Mouse (Mus musculus) intestine, embryonic 14.5 days (tissue): Measurements from ENCODE around the gene Arid3b. TPM values are rescaled to one million over a fixed set of nuclear protein-coding genes. Genes with fewer than 3 reads are reported as not detected.
"Not testable (repeated sequence)": the region's sequence is repeated elsewhere in the genome, so short reads cannot be mapped to it uniquely, and the experiment has no call there.

ENCODE experiments used
- ATAC-seq: fragments of 200-750 bp; cut with Nextera tagmentation; replicated peaks from 2 replicates; pipeline ENCODE4 v1.8.0; 2017; ENCODE audit warnings: low read depth, moderate number of reproducible peaks, moderate TSS enrichment, moderate library complexity; ENCODE audit not compliant: low FRiP score, low TSS enrichment
- DNase-seq: peaks from one replicate; pipeline ENCODE4 v3.0.0-alpha.2; 2018; ENCODE audit warnings: low spot score
- H3K27ac ChIP-seq: fragments of 300-500 bp; sonication (generic); 2 replicates; pipeline ENCODE4 v1.5.1; 2014; ENCODE audit warnings: low read depth, mild to moderate bottlenecking, control low read depth
- H3K27me3 ChIP-seq: fragments of 300-500 bp; sonication (generic); replicated peaks from 2 replicates; pipeline ENCODE4 v1.6.1; 2014; ENCODE audit warnings: low read length, control low read depth; ENCODE audit not compliant: control insufficient read depth, insufficient read depth
- H3K36me3 ChIP-seq: fragments of 300-500 bp; sonication (generic); 2 replicates; pipeline ENCODE4 v1.6.1; 2014; ENCODE audit warnings: low read length, control low read depth; ENCODE audit not compliant: control insufficient read depth, insufficient read depth
- H3K4me1 ChIP-seq: fragments of 300-500 bp; sonication (generic); replicated peaks from 2 replicates; pipeline ENCODE4 v1.6.1; 2014; ENCODE audit warnings: low read length, control low read depth, mixed read lengths; ENCODE audit not compliant: control insufficient read depth, insufficient read depth
- H3K4me2 ChIP-seq: fragments of 300-500 bp; sonication (generic); 2 replicates; pipeline ENCODE4 v1.6.1; 2014; ENCODE audit warnings: low read length
- H3K4me3 ChIP-seq: fragments of 300-500 bp; sonication (generic); 2 replicates; pipeline ENCODE4 v1.5.1; 2014; ENCODE audit warnings: low read depth, low read length, control low read depth, mixed read lengths
- H3K9ac ChIP-seq: fragments of 300-500 bp; sonication (generic); 2 replicates; pipeline ENCODE4 v1.6.1; 2014; ENCODE audit warnings: mild to moderate bottlenecking, low read length
- H3K9me3 ChIP-seq: fragments of 300-500 bp; sonication (generic); 2 replicates; pipeline ENCODE4 v1.6.1; 2016; ENCODE audit warnings: low read length, control low read depth; ENCODE audit not compliant: control insufficient read depth
- WGBS: fragments of 180-500 bp; shearing (Covaris S2); extraction: QIAGEN DNeasy Blood & Tissue Kit; methylation state at CpG from one replicate; pipeline ENCODE4 v1.1.7; 2014; 5-methylcytosine and 5-hydroxymethylcytosine counted together
- polyA plus RNA-seq: library from polyadenylated mRNA; unstranded; fragments of >200 nt; fragmentation: Nextera tagmentation; extraction: Ambion mirVana; gene quantifications from 2 replicates; pipeline ENCODE4 v1.2.1, GENCODE M21; 2014

Arid3b gene
- 7.3 and 8.4 TPM in 2 replicates for polyA plus RNA-seq

GRCm38 (mm10) chr9:57836581-57837170 is at the start of gene Arid3b:
Gene Arid3b, minus strand, starts transcription at chr9:57836793.
- peaks cover 25% of the 10 kb centered on the region; the same call in 1 of the 2 replicates for H3K27me3 ChIP-seq

DNA sequence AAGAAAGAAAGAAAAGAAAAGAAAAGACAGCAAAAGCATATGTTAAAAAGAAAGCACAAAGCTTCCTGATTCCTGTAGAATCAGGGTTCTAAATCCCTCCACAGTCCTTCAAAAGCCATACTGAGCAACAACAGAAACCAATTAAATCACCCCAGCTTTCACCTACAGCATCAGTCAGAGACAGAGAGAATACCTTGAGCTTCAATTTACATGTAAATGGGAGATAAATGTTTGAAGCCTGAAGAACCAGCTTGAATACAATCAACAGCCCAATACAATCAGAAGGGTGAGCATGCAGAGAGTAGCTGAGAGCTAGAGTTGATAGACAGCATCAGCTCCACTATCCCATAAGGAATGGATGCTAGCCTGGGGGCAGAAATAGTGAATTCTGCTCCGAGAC is 46.8 kb upstream of the Arid3b start:
- Histone ChIP-seq H3K9me3 (no peaks in the 10 kb centered on the region), H3K27ac (no peak overlapping the region), H3K4me3 (no peak overlapping the region), H3K4me1 (no peaks in the 10 kb centered on the region), H3K27me3 (no peaks in the 10 kb centered on the region), H3K4me2 (no peak overlapping the region), H3K9ac (no peak overlapping the region), H3K36me3 (no peaks in the 10 kb centered on the region)
- 76% methylated on average over 1 of the region's 1 CpGs for WGBS
- ATAC-seq (no peak), DNase-seq (no peak)

More at GRCm38 (mm10) chr9:57836581-57837170, at the start of gene Arid3b:
- peak; percentile 91 for DNase-seq
- peak; percentile 100 for ATAC-seq
- H3K4me1 ChIP-seq = peaks cover 12% of the 10 kb centered on the region
- H3K4me3 ChIP-seq = peak within 1 kb of the TSS; percentile 77
- H3K9me3 ChIP-seq = no peaks in the 10 kb centered on the region
- no peaks in the 10 kb centered on the region for H3K36me3 ChIP-seq
- WGBS = under 1% methylated on average over 44 of the region's 45 CpGs
- H3K4me2 ChIP-seq = peak within 1 kb of the TSS; percentile 66
- no peak within 1 kb of the TSS for H3K27ac ChIP-seq
- H3K9ac ChIP-seq = peak within 1 kb of the TSS; percentile 58

DNA sequence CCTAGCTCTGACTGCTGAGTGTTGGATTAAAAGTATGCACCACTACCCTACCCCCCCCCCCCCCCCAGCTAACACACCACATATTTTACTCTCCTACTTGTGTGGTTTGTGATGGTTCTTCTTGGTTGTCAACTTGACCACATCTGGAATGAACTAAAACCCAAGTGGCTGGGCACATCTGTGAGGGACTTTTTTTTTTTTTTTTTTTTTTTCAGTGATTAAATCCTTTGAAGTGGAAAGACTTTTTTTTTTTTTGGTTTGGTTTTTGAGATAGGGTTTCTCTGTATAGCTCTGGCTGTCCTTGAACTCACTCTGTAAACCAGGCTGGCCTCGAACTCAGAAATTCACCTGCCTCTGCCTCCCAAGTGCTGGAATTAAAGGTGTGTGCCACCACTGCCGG is 45.2 kb upstream of the Arid3b start:
- H3K4me2 ChIP-seq, DNase-seq, H3K27me3 ChIP-seq, H3K9ac ChIP-seq, H3K36me3 ChIP-seq, ATAC-seq, H3K4me1 ChIP-seq, H3K4me3 ChIP-seq, H3K9me3 ChIP-seq, H3K27ac ChIP-seq: not testable (repeated sequence)
- WGBS = 93% methylated on average over 2 of the region's 2 CpGs

GRCm38 (mm10) chr9:57880278-57880677 is 43.7 kb upstream of the Arid3b start:
- H3K9me3 ChIP-seq = no peaks in the 10 kb centered on the region
- no peaks in the 10 kb centered on the region for H3K27me3 ChIP-seq
- ATAC-seq (no peak), DNase-seq (no peak)
- H3K27ac ChIP-seq = no peak overlapping the region
- H3K4me3 ChIP-seq = no peak overlapping the region
- H3K36me3 ChIP-seq = no peaks in the 10 kb centered on the region
- H3K9ac ChIP-seq = no peak overlapping the region
- H3K4me1 ChIP-seq = no peaks in the 10 kb centered on the region
- 30% methylated on average over 4 of the region's 4 CpGs for WGBS
- H3K4me2 ChIP-seq = no peak overlapping the region

DNA sequence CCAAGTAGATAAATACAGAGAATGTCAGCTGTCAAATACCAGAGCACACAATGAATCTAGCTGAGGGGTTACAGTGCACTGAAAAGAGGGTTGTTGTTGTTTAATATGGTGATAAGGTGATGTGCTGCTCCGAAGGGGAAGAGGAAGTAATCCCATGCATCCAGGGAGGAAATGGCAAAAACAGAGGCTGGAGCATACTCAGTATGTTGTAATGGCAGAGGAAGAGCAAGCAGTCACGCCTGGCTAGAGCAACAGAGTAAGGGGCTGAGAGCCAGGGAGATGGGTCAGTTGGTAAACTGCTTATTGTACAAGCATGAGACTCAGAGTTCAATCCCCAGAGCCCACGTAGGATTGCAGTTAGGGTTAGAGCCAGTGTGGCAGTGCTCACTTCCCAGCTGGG is 42.6 kb upstream of the Arid3b start:
- 49% methylated on average over 3 of the region's 3 CpGs for WGBS
- DNase-seq (no peak), ATAC-seq (no peak)
- Histone ChIP-seq H3K4me1 (no peaks in the 10 kb centered on the region), H3K4me3 (no peak overlapping the region), H3K36me3 (no peaks in the 10 kb centered on the region), H3K9me3 (no peaks in the 10 kb centered on the region), H3K27me3 (no peaks in the 10 kb centered on the region), H3K27ac (no peak overlapping the region), H3K4me2 (no peak overlapping the region), H3K9ac (no peak overlapping the region)

DNA sequence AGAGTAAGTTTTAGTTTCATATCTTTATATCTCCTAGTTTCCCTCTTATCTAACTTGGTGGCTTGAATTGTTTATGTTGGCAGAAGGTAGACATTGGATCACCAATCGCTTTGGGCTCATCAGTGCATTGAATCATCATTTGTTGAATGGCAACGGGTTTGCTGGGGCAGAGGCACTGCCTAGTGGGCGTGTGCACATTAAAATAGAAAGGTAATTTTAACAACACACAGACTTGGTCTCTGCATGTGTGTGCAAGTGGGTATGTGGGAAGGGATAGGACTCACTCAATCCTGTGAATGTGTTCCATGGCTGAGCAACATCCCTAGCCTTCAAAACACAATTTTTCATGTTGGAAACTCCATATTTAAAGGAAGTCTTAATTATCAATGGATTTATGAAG is 38.4 kb upstream of the Arid3b start:
- DNase-seq (no peak), ATAC-seq (no peak)
- H3K27ac ChIP-seq = no peak overlapping the region
- no peaks in the 10 kb centered on the region for H3K9me3 ChIP-seq
- H3K36me3 ChIP-seq = no peaks in the 10 kb centered on the region
- H3K4me1 ChIP-seq = no peaks in the 10 kb centered on the region
- no peaks in the 10 kb centered on the region for H3K27me3 ChIP-seq
- 69% methylated on average over 3 of the region's 3 CpGs for WGBS
- no peak overlapping the region for H3K4me3 ChIP-seq
- no peak overlapping the region for H3K9ac ChIP-seq
- H3K4me2 ChIP-seq = no peak overlapping the region

DNA sequence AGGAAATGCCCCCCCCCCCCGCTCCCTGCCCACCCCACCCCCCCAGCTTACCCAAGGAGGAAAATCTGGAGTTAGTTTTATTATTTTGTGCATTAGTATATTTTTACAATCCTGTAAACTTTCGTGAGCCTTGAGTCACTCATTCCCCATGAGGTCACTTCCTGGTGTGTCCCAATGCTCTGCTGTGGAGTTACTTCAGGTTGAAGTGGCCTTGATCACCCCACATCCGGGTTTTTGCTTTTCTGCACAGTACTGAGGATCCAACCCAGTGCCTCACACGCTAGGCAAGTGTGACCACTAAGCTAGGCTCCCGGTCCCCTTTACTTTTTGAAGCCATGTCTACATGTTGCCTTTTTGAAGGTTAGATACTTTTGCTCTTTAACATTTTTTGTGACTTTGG is 37.5 kb upstream of the Arid3b start:
- Histone ChIP-seq H3K4me3 (no peak overlapping the region), H3K36me3 (no peaks in the 10 kb centered on the region), H3K4me2 (no peak overlapping the region), H3K27ac (no peak overlapping the region), H3K27me3 (no peaks in the 10 kb centered on the region), H3K4me1 (no peaks in the 10 kb centered on the region), H3K9me3 (no peaks in the 10 kb centered on the region), H3K9ac (no peak overlapping the region)
- 77% methylated on average over 5 of the region's 5 CpGs for WGBS
- no peak for ATAC-seq
- no peak for DNase-seq

DNA sequence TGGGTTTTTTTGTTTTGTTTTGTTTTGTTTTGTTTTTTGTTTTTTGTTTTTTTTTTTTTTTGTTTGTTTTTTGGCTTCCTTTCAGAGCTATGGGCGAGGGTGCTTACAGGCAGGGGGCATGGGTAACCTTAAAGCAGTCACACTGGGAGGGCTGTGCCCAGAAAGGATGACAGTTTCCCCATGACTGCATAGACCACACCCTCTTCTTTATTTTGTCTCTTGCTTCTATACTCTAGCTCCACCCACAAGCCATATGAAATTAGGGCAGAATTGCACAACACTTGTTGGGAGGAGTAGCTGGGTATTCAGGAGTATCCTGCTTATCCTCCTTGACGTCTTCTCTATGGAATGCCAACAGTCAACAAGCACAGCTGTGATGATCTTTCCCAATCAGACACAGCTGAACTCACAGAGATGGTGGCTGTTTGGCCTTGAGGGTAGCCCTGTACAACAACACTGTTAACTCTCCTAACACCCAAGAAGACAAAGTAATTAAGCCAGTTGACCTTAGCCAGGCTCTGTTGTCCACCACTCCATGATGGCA is 33.8 kb upstream of the Arid3b start:
- H3K27ac ChIP-seq = no peak overlapping the region
- no peaks in the 10 kb centered on the region for H3K27me3 ChIP-seq
- H3K36me3 ChIP-seq = no peaks in the 10 kb centered on the region
- no peak overlapping the region for H3K4me2 ChIP-seq
- no peaks in the 10 kb centered on the region for H3K4me1 ChIP-seq
- 59% methylated on average over 2 of the region's 2 CpGs for WGBS
- ATAC-seq = no peak
- H3K4me3 ChIP-seq = no peak overlapping the region
- no peak overlapping the region for H3K9ac ChIP-seq
- H3K9me3 ChIP-seq = no peaks in the 10 kb centered on the region
- no peak for DNase-seq

- no peaks in the 10 kb centered on the region for H3K9me3 ChIP-seq
- no peak overlapping the region for H3K27ac ChIP-seq
- H3K4me1 ChIP-seq = no peaks in the 10 kb centered on the region
- no peak overlapping the region for H3K4me2 ChIP-seq
- no peak for DNase-seq
- H3K9ac ChIP-seq = no peak overlapping the region
- H3K36me3 ChIP-seq = no peaks in the 10 kb centered on the region
- H3K4me3 ChIP-seq = no peak overlapping the region
- H3K27me3 ChIP-seq = no peaks in the 10 kb centered on the region
- WGBS = 82% methylated on average over 6 of the region's 6 CpGs
- no peak for ATAC-seq
Observed at GRCm38 (mm10) chr9:57868767-57869166, 32.2 kb upstream of the Arid3b start.
